9 mouse cellular contexts compared by ENCODE assay signal in the genomic region with DNA sequence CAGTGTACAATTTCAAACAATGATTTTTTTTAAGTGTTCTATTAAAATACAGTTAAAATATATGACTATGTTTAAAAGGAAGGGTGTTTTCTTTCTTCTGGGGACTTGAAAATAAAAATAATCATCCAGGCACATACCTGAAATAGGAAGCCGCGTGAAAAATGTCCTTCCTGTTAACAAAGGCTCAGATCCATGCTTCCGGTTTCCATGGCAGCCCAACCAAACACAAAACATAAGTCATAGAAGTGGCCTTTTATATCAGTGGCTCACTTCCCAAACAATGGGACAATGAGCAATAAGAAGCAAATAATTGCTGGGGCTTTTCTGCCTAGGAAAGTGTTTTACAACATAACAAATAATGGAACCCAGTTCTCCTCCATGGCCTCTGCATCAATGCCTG.
DNase-seq lines count a peak whose midpoint lies in the region; ATAC-seq and TF ChIP-seq lines count a peak whose summit lies in the region.
"Had no signal": no experiment of that assay in that cellular context is flagged by ENCODE, and none has a peak within 500 bp of the region (broad histone marks: within the 10 kb centered on the region; RNA-seq: fewer than 3 reads in every experiment).

No protein-coding gene starts in this region.

- WGBS in heart, adult 2 months = 38% methylated on average over 3 of the region's 3 CpGs
- WGBS in heart, embryonic 11.5 days (ENCODE audit: insufficient replicate concordance) = 81% methylated on average over 3 of the region's 3 CpGs

- TF ChIP-seq POLR2A in heart, adult 2 months (IDR thresholded peaks at IDR 0.05; ENCODE audit: insufficient read depth, low read depth, low read length) = no peak

- no peaks in the 10 kb centered on the region for H3K79me2 ChIP-seq in heart, adult 2 months (replicated peaks; ENCODE audit: control insufficient read depth, insufficient read depth, low read length)

- no peak for TF ChIP-seq CTCF in heart, adult 2 months (IDR thresholded peaks at IDR 0.05)

- H3K9me3 ChIP-seq in heart, embryonic 11.5 days (replicated peaks; ENCODE audit: control insufficient read depth, low read length) = no peaks in the 10 kb centered on the region
- H3K9me3 ChIP-seq: neural tube, embryonic 12.5 days had no signal

- peak overlapping the region; percentile 80 for H3K27ac ChIP-seq in heart, adult 2 months
- no peak overlapping the region for H3K27ac ChIP-seq in heart, embryonic 11.5 days (ENCODE audit: low read depth, low read length)
- H3K27ac ChIP-seq: neural tube, embryonic 12.5 days had no signal

- H3K27me3 ChIP-seq in heart, adult 2 months (ENCODE audit: control insufficient read depth, insufficient read depth, low read length) = no peaks in the 10 kb centered on the region
- no peaks in the 10 kb centered on the region for H3K27me3 ChIP-seq in heart, embryonic 11.5 days (ENCODE audit: control insufficient read depth, insufficient read depth, low read length)
- H3K27me3 ChIP-seq: neural tube, embryonic 12.5 days had no signal

- TF ChIP-seq EP300 in heart, adult 2 months (IDR thresholded peaks at IDR 0.05; ENCODE audit: insufficient read depth, low read depth, low read length) = no peak

- ATAC-seq in heart, embryonic 11.5 days (replicated peaks; ENCODE audit: insufficient number of reproducible peaks, low FRiP score, low TSS enrichment) = no peak
- no peak for ATAC-seq in megakaryocyte, adult 5-6 weeks (ENCODE audit: poor library complexity, severe bottlenecking)

- no peak overlapping the region for H3K9ac ChIP-seq in heart, adult 2 months (ENCODE audit: low read depth, low read length)
- H3K9ac ChIP-seq in heart, embryonic 11.5 days (ENCODE audit: low read depth, low read length) = no peak overlapping the region
- H3K9ac ChIP-seq: neural tube, embryonic 12.5 days had no signal

- H3K4me3 ChIP-seq in heart, adult 2 months = no peak overlapping the region
- H3K4me3 ChIP-seq in heart, embryonic 11.5 days (ENCODE audit: low read depth, low read length) = no peak overlapping the region
- H3K4me3 ChIP-seq: neural tube, embryonic 12.5 days had no signal

- peaks cover 7% of the 10 kb centered on the region for H3K36me3 ChIP-seq in heart, adult 2 months (ENCODE audit: control insufficient read depth, insufficient read depth, low read length)
- H3K36me3 ChIP-seq in heart, embryonic 11.5 days (ENCODE audit: control insufficient read depth, insufficient read depth, low read length) = no peaks in the 10 kb centered on the region
- H3K36me3 ChIP-seq: neural tube, embryonic 12.5 days had no signal

- intact Hi-C loops in heart, adult 2 months (cut with DNase I) = loop anchor here (10.0 kb wide), 1 partner anchor 404 kb away; no protein-coding TSS in a partner anchor

- peak; percentile 38 to 71 for DNase-seq in heart, adult 2 months
- DNase-seq in embryo, embryonic 10.5 days (ENCODE audit: low spot score) = peak; percentile 63
- peak; percentile 71 to 74 for DNase-seq in heart, adult 9 months (ENCODE audit: low spot score in 2 of 2)
- peak; percentile 70 to 86 for DNase-seq in kidney, postnatal 36 days
- DNase-seq in thymus, postnatal 14 days = no peak
- DNase-seq in right cerebral cortex, adult 2 months (ENCODE audit: low spot score in 2 of 2) = no peak

- no peak overlapping the region for H3K4me2 ChIP-seq in heart, embryonic 11.5 days
- H3K4me2 ChIP-seq: neural tube, embryonic 12.5 days had no signal

- H3K4me1 ChIP-seq in heart, adult 2 months (ENCODE audit: control insufficient read depth, insufficient read depth, low read length) = peaks cover 8% of the 10 kb centered on the region
- peaks cover 3% of the 10 kb centered on the region; the same call in 1 of the 2 replicates for H3K4me1 ChIP-seq in heart, embryonic 11.5 days (ENCODE audit: control insufficient read depth, insufficient read depth, low read length)
- H3K4me1 ChIP-seq: neural tube, embryonic 12.5 days had no signal

Comparison
In these comparisons a context has a peak if more than half of its experiments do, and no peak if none do; other contexts are left out.
1. DNase-seq: peak in heart, adult 2 months (2 of 2), embryo, embryonic 10.5 days (single experiment), heart, adult 9 months (2 of 2) and kidney, postnatal 36 days (2 of 2); none in thymus, postnatal 14 days (single experiment) and right cerebral cortex, adult 2 months (0 of 2).